Mouse (Mus musculus): Measurements from ENCODE around the gene Pcsk4. TPM values are rescaled to one million over a fixed set of nuclear protein-coding genes. Genes with fewer than 3 reads are reported as not detected.

Gene Pcsk4
- total and polyA plus RNA-seq, 3 experiments, result 0.46 to 1.1 TPM; not detected in 1

GRCm38 (mm10) chr10:80288657-80289056 lies 40.6 kb downstream of the Pcsk4 start:
- H3K9ac ChIP-seq (ENCODE audit: insufficient read depth, low read depth), result no peak overlapping the region
- dilution Hi-C loops (cut with MboI; ENCODE audit: extremely low pct_ligation_motif_present, extremely low pct_unique_long_range_greater_than_20kb, low sequenced_read_pairs), result no loop called here
- H3K27me3 ChIP-seq (replicated peaks), result no peaks in the 10 kb centered on the region
- H3K4me1 ChIP-seq (ENCODE audit: control insufficient read depth in 1 of 2, insufficient read depth in 2 of 2), result peaks cover 26 to 49% of the 10 kb centered on the region in 2 experiments
- peaks cover 44 to 62% of the 10 kb centered on the region in 2 experiments for H3K36me3 ChIP-seq (replicated peaks in 1 of 2; ENCODE audit: control insufficient read depth in 1 of 2, insufficient read depth in 1 of 2, low read length in 1 of 2)
- peaks cover 14% of the 10 kb centered on the region for H3K79me2 ChIP-seq (replicated peaks; ENCODE audit: control insufficient read depth, extremely low read depth, insufficient read depth, poor library complexity, severe bottlenecking)
- no peak overlapping the region for H3K4me2 ChIP-seq (ENCODE audit: insufficient read depth, low read depth, poor library complexity, severe bottlenecking)
- no peak for DNase-seq (ENCODE audit: extremely low read depth)
- no peak overlapping the region for H3K27ac ChIP-seq (ENCODE audit: insufficient read depth, low read depth)
- no peak overlapping the region for H3K4me3 ChIP-seq (replicated peaks in 1 of 3; ENCODE audit: low read depth in 2 of 3, low read length in 2 of 3, poor library complexity in 1 of 3)
- TF ChIP-seq USF2 (conservative IDR thresholded peaks at IDR 0.05; ENCODE audit: low read depth, low read length) (no peak), CHD2 (IDR thresholded peaks at IDR 0.05; ENCODE audit: low read length) (no peak), RAD21 (IDR thresholded peaks at IDR 0.05; ENCODE audit: low read depth, low read length) (peak; percentile 7), MAZ (IDR thresholded peaks at IDR 0.05; ENCODE audit: low read depth, low read length) (no peak), GABPA (IDR thresholded peaks at IDR 0.05; ENCODE audit: insufficient replicate concordance, low read depth, low read length) (no peak), ZKSCAN1 (IDR thresholded peaks at IDR 0.05; ENCODE audit: borderline replicate concordance, low read depth, low read length) (no peak), SMC3 (IDR thresholded peaks at IDR 0.05; ENCODE audit: low read depth, low read length) (0 out of 2 replicates have a peak, but pooled peaks have one; percentile 19), POLR2A (IDR thresholded peaks at IDR 0.05; ENCODE audit: low read depth, low read length) (no peak; the same call in 1 of the 2 replicates), TCF12 (IDR thresholded peaks at IDR 0.05; ENCODE audit: low read depth, low read length) (no peak), NELFE (IDR thresholded peaks at IDR 0.05; ENCODE audit: low read depth, low read length) (no peak), ZC3H11A (IDR thresholded peaks at IDR 0.05; ENCODE audit: low read depth, low read length) (no peak), UBTF (IDR thresholded peaks at IDR 0.05; ENCODE audit: low read depth, low read length) (no peak), JUN (IDR thresholded peaks at IDR 0.05; ENCODE audit: insufficient read depth, low read depth, low read length) (no peak), IRF4 (IDR thresholded peaks at IDR 0.05; ENCODE audit: low read depth, low read length) (no peak), CTCF (conservative IDR thresholded peaks at IDR 0.05 in 1 of 2, IDR thresholded peaks at IDR 0.05 in 1 of 2; ENCODE audit: low read depth in 2 of 2, low read length in 2 of 2) (peak in 1 of 2 experiments; percentile 41; a peak in 2 of 4 replicates)
- in situ Hi-C loops (cut with MboI; ENCODE audit: low pct_ligation_motif_present, low pct_unique_long_range_greater_than_20kb, low sequenced_read_pairs), result no loop called here
- H3K9me3 ChIP-seq (replicated peaks; ENCODE audit: low read length), result peaks cover 3% of the 10 kb centered on the region

GRCm38 (mm10) chr10:80288097-80288496 lies 41.2 kb downstream of the Pcsk4 start:
- no peak for DNase-seq (ENCODE audit: extremely low read depth)
- H3K27ac ChIP-seq (ENCODE audit: insufficient read depth, low read depth), result no peak overlapping the region
- no peaks in the 10 kb centered on the region for H3K27me3 ChIP-seq (replicated peaks)
- H3K79me2 ChIP-seq (replicated peaks; ENCODE audit: control insufficient read depth, extremely low read depth, insufficient read depth, poor library complexity, severe bottlenecking), result peaks cover 8% of the 10 kb centered on the region
- no peak overlapping the region for H3K9ac ChIP-seq (ENCODE audit: insufficient read depth, low read depth)
- no peak overlapping the region for H3K4me2 ChIP-seq (ENCODE audit: insufficient read depth, low read depth, poor library complexity, severe bottlenecking)
- in situ Hi-C loops (cut with MboI; ENCODE audit: low pct_ligation_motif_present, low pct_unique_long_range_greater_than_20kb, low sequenced_read_pairs), result no loop called here
- H3K4me3 ChIP-seq (replicated peaks in 1 of 3; ENCODE audit: low read depth in 2 of 3, low read length in 2 of 3, poor library complexity in 1 of 3), result no peak overlapping the region
- peaks cover 47 to 62% of the 10 kb centered on the region in 2 experiments for H3K36me3 ChIP-seq (replicated peaks in 1 of 2; ENCODE audit: control insufficient read depth in 1 of 2, insufficient read depth in 1 of 2, low read length in 1 of 2)
- dilution Hi-C loops (cut with MboI; ENCODE audit: extremely low pct_ligation_motif_present, extremely low pct_unique_long_range_greater_than_20kb, low sequenced_read_pairs), result no loop called here
- peaks cover 3% of the 10 kb centered on the region for H3K9me3 ChIP-seq (replicated peaks; ENCODE audit: low read length)
- peaks cover 32 to 54% of the 10 kb centered on the region in 2 experiments for H3K4me1 ChIP-seq (ENCODE audit: control insufficient read depth in 1 of 2, insufficient read depth in 2 of 2)
- TF ChIP-seq CTCF (conservative IDR thresholded peaks at IDR 0.05 in 1 of 2, IDR thresholded peaks at IDR 0.05 in 1 of 2; ENCODE audit: low read depth in 2 of 2, low read length in 2 of 2) (no peak), NELFE (IDR thresholded peaks at IDR 0.05; ENCODE audit: low read depth, low read length) (no peak), UBTF (IDR thresholded peaks at IDR 0.05; ENCODE audit: low read depth, low read length) (no peak), MAX (IDR thresholded peaks at IDR 0.05; ENCODE audit: low read length) (no peak), JUND (conservative IDR thresholded peaks at IDR 0.05; ENCODE audit: low read depth, low read length) (no peak)
